Mouse (Mus musculus) lung, embryonic 16.5 days (tissue): Measurements from ENCODE around the gene Dek. TPM values are rescaled to one million over a fixed set of nuclear protein-coding genes. Genes with fewer than 3 reads are reported as not detected.

Experiments used
- ATAC-seq: fragments of 200-750 bp; cut with Nextera tagmentation; 2 replicates; pipeline ENCODE4 v1.8.0; 2017; ENCODE audit warnings: low read depth, mild to moderate bottlenecking, moderate library complexity
- H3K27ac ChIP-seq: fragments of 300-500 bp; sonication (generic); 2 replicates; pipeline ENCODE4 v1.5.1; 2014; ENCODE audit warnings: mild to moderate bottlenecking, control low read depth, low read length
- H3K27me3 ChIP-seq: fragments of 300-500 bp; sonication (generic); 2 replicates; pipeline ENCODE4 v1.6.1; 2014; ENCODE audit warnings: low read depth, low read length, mixed read lengths; ENCODE audit not compliant: control insufficient read depth, insufficient read depth
- H3K36me3 ChIP-seq: fragments of 300-500 bp; sonication (generic); 2 replicates; pipeline ENCODE4 v1.6.1; 2014; ENCODE audit warnings: low read length; ENCODE audit not compliant: control insufficient read depth, insufficient read depth
- H3K4me1 ChIP-seq: fragments of 300-500 bp; sonication (generic); replicated peaks from 2 replicates; pipeline ENCODE4 v1.6.1; 2014; ENCODE audit warnings: low read length, mixed read lengths; ENCODE audit not compliant: control insufficient read depth, insufficient read depth
- H3K4me2 ChIP-seq: fragments of 300-500 bp; sonication (generic); 2 replicates; pipeline ENCODE4 v1.6.1; 2014; ENCODE audit warnings: low read depth, low read length, control low read depth
- H3K4me3 ChIP-seq: fragments of 300-500 bp; sonication (generic); 2 replicates; pipeline ENCODE4 v1.5.1; 2014; ENCODE audit warnings: mild to moderate bottlenecking, low read length, control low read depth
- H3K9ac ChIP-seq: fragments of 300-500 bp; sonication (generic); 2 replicates; pipeline ENCODE4 v1.6.1; 2014; ENCODE audit warnings: low read length, control low read depth
- H3K9me3 ChIP-seq: fragments of 300-500 bp; sonication (generic); 2 replicates; pipeline ENCODE4 v1.6.1; 2016; ENCODE audit warnings: low read length; ENCODE audit not compliant: control insufficient read depth
- WGBS: fragments of 180-500 bp; shearing (Covaris S2); extraction: QIAGEN DNeasy Blood & Tissue Kit; methylation state at CpG from one replicate; pipeline ENCODE4 v1.1.7; 2014; 5-methylcytosine and 5-hydroxymethylcytosine counted together
- polyA plus RNA-seq: library from polyadenylated mRNA; unstranded; fragments of >200 nt; fragmentation: Nextera tagmentation; extraction: Ambion mirVana; gene quantifications from 2 replicates; pipeline ENCODE4 v1.2.1, GENCODE M21; 2015

Gene Dek
- polyA plus RNA-seq, 1 experiment from 2014 or later: 256 TPM

DNA sequence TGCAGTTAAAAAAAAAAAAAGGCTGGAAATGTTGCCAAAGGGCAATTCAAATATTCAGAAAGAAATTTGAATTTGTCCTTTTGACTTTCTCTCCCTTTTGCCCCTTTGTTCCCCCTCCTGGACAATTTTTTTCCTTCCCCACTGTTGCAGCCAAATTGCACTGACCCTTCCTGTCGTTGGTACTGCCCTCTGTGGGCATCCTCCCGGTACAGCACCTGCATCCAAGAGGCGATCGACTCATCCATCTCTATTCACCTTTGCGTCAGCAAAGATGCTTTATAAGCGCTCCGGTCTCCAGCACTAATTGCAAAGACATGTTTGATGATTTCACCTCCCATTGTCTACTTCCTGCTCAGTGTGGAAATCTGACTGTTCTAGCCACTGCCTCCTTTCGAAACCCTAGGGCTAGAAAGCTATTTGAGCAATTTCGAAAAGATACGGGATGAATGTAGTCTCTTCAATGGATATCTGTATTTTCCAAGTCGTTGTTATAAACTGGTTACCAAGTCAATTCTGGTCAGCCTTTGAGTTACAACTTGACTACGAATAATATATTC, 15.4 kb upstream of the Dek start:
- H3K4me1 ChIP-seq: peaks cover 13% of the 10 kb centered on the region; the same call in 1 of the 2 replicates
- no peak overlapping the region for H3K27ac ChIP-seq
- no peak overlapping the region for H3K4me3 ChIP-seq
- no peaks in the 10 kb centered on the region for H3K36me3 ChIP-seq
- WGBS: 43% methylated on average over 12 of the region's 12 CpGs
- no peak for ATAC-seq
- H3K27me3 ChIP-seq: peaks cover 3% of the 10 kb centered on the region; the same call in 1 of the 2 replicates
- H3K4me2 ChIP-seq: no peak overlapping the region
- H3K9ac ChIP-seq: no peak overlapping the region
- H3K9me3 ChIP-seq: no peaks in the 10 kb centered on the region

DNA sequence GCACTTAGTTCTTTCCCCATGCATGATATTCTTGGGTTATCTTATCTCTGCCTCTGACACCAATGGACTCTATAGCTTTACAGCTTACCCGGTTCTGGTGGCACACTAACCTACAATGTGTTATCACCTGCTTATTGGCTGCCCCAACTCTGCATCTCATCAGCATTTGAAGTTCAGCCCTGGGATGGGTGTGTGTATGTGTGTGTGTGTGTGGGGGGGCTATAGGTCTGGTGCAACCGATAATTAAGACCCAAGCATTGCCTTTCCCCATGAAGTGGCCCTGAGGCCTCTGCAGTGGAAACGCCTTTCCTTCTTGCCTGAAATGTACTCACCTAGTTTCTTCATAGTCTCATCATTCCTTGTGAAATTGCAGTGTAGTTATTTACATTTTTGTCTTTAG, 10.0 kb upstream of the Dek start:
- Histone ChIP-seq H3K27ac (no peak overlapping the region), H3K9me3 (no peaks in the 10 kb centered on the region), H3K27me3 (no peaks in the 10 kb centered on the region; the same call in 1 of the 2 replicates), H3K9ac (no peak overlapping the region), H3K36me3 (no peaks in the 10 kb centered on the region), H3K4me2 (no peak overlapping the region), H3K4me3 (no peak overlapping the region), H3K4me1 (peaks cover 5% of the 10 kb centered on the region; the same call in 1 of the 2 replicates)
- 77% methylated on average over 3 of the region's 3 CpGs for WGBS
- ATAC-seq: no peak

DNA sequence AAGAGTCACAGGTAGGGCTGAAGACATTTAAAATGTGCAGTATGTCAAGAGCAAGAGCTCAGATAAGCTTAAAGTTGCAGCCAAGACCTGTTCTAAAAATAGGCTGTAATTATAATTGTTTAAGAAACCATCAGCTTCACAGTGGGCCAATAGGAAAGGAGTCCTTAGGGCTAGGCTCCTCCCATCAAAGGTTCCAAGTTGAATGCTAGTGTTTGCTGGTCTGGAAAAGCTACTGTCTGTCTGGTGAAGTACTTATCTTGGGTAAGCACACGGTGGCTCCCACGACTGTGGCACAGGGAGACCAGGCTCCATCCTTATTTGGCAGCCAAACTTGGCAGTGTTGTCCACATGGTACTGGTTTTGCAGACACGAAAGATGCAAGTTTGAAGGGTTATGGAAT, 6.9 kb upstream of the Dek start:
- Histone ChIP-seq H3K27me3 (no peaks in the 10 kb centered on the region), H3K4me1 (peaks cover 5% of the 10 kb centered on the region; the same call in 1 of the 2 replicates), H3K36me3 (no peaks in the 10 kb centered on the region), H3K27ac (no peak overlapping the region), H3K4me2 (no peak overlapping the region), H3K4me3 (no peak overlapping the region), H3K9me3 (no peaks in the 10 kb centered on the region), H3K9ac (no peak overlapping the region)
- ATAC-seq: peak; percentile 54; the same call in 1 of the 2 replicates
- WGBS: 35% methylated on average over 3 of the region's 3 CpGs

DNA sequence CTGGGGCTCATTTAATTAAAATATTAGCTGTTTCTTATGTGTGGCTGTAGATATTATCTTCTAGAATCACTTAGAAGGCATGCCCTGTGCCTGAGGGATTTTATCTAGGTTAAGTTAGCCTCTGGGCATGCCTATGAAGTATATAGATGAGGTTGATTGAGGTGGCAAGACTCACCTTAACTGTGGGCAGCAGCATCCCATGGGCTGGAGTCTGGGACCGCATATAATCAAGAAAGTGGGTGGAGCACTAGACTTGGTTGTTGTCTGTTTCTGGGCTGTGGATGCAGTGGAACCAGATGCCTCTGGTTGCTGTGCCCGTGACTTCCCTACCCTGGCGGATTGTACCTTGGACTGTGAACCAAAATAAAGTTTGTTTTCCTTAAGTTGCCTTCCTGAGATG, 6.1 kb upstream of the Dek start:
- no peak overlapping the region for H3K4me2 ChIP-seq
- no peak for ATAC-seq
- H3K9ac ChIP-seq: no peak overlapping the region
- H3K9me3 ChIP-seq: no peaks in the 10 kb centered on the region
- peaks cover 7% of the 10 kb centered on the region for H3K4me1 ChIP-seq
- 85% methylated on average over 3 of the region's 3 CpGs for WGBS
- no peaks in the 10 kb centered on the region for H3K27me3 ChIP-seq
- H3K36me3 ChIP-seq: no peaks in the 10 kb centered on the region
- H3K27ac ChIP-seq: no peak overlapping the region
- H3K4me3 ChIP-seq: no peak overlapping the region

DNA sequence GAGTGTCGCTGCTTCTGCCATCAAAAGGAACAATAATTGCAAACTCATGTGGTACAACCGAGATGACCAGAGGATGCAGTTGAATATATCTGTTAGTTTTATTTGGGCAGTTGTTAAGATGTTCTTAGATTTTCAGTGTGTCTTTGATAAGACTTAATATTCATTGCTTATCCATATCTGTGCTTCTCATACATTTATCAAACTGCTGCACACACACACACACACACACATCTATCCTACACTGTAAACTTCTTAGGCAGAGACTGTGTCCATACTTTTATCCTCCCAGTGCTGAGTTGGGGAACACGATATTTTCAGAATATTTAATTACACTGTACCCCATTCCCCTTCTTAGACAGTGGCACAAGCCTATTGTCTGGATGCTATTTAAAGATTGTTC, 5.2 kb upstream of the Dek start:
- Histone ChIP-seq H3K27ac (no peak overlapping the region), H3K4me3 (no peak overlapping the region), H3K9me3 (no peaks in the 10 kb centered on the region), H3K4me1 (peaks cover 9% of the 10 kb centered on the region), H3K27me3 (no peaks in the 10 kb centered on the region), H3K36me3 (no peaks in the 10 kb centered on the region), H3K9ac (no peak overlapping the region), H3K4me2 (no peak overlapping the region)
- 77% methylated on average over 3 of the region's 3 CpGs for WGBS
- no peak for ATAC-seq

DNA sequence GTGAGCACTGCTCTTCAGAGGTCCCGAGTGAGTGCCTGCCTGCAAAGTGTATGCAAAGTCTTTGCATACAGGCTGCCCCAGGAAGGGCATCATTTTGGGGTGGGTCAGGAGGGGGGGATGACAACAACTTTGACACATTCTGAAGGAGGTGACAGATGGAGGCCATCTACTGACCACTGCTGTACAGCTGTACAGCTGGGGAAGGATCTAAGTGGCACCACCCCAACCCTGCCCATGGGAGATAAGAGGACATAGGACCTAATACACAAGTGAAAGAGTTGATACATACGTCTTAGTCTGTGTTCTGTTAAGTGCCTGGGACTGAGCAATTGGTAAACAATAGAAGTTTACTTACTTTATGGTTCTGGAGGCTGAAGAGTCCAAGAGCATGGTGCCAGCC, 3.2 kb upstream of the Dek start:
- no peak overlapping the region for H3K4me3 ChIP-seq
- no peaks in the 10 kb centered on the region for H3K36me3 ChIP-seq
- H3K4me1 ChIP-seq: peaks cover 11% of the 10 kb centered on the region
- H3K9me3 ChIP-seq: no peaks in the 10 kb centered on the region
- H3K9ac ChIP-seq: no peak overlapping the region
- no peak overlapping the region for H3K27ac ChIP-seq
- 40% methylated on average over 2 of the region's 2 CpGs for WGBS
- no peak overlapping the region for H3K4me2 ChIP-seq
- no peak for ATAC-seq
- no peaks in the 10 kb centered on the region for H3K27me3 ChIP-seq

DNA sequence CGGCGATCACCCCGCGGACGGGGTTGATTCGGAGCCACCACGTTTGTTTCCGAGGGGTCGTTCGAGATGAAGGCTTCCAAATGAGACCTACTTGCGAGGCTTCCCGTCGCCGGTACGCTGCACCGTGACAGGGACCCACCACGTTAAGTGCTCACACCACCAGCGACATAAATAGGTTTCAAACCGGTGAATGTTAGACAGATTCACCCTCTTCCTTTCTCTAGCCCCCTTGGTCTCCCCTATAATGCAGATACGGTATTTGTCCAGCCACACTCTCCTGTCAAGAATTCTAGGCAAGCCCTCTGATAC, 533 bp upstream of the Dek start:
- Histone ChIP-seq H3K4me3 (peak overlapping the region; percentile 70), H3K4me1 (peaks cover 18% of the 10 kb centered on the region), H3K9ac (peak overlapping the region; percentile 95), H3K4me2 (peak overlapping the region; percentile 88), H3K27ac (peak overlapping the region; percentile 100), H3K27me3 (no peaks in the 10 kb centered on the region), H3K9me3 (no peaks in the 10 kb centered on the region), H3K36me3 (no peaks in the 10 kb centered on the region)
- 0% methylated on average over 20 of the region's 20 CpGs for WGBS
- ATAC-seq: peak; percentile 5

DNA sequence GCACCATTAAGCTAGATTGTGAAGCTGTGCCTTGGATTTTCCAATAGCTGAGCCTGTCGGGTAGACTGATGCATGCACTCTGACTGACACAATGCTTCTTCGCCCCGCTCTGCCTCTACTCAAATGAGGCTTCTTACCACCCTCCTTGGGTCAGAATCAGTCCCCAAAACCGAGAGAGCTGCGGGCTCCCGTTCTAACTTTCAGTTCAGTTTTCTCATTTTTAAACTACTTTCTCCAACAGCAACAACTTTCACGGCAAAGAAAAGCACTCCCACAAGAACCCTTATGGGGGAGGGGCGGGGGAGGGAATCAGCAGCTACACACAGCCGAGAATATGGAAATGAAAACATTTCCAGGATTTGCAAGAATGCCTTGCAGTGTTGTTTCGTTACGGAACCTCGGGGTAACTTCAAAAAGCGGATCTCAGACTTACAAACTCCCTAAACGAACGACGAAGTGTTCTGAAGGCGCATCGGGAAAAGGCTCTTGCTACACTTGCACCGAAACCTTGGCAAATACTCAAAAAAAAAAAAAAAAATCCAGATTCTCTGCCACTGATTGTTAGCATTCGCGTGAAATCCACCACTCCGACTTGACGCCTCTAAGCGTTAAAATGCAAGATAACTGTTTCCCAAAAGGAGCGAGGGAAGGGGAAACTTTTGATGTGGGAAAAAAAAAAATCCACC, 1.0 kb downstream of the Dek start:
- Histone ChIP-seq H3K4me1 (peaks cover 18% of the 10 kb centered on the region), H3K9me3 (no peaks in the 10 kb centered on the region), H3K4me2 (peak overlapping the region; percentile 88), H3K27ac (peak overlapping the region; percentile 100), H3K27me3 (no peaks in the 10 kb centered on the region), H3K36me3 (peaks cover 5% of the 10 kb centered on the region; the same call in 1 of the 2 replicates), H3K9ac (peak overlapping the region; percentile 95), H3K4me3 (peak overlapping the region; percentile 70)
- under 1% methylated on average over 25 of the region's 25 CpGs for WGBS
- ATAC-seq: no peak

DNA sequence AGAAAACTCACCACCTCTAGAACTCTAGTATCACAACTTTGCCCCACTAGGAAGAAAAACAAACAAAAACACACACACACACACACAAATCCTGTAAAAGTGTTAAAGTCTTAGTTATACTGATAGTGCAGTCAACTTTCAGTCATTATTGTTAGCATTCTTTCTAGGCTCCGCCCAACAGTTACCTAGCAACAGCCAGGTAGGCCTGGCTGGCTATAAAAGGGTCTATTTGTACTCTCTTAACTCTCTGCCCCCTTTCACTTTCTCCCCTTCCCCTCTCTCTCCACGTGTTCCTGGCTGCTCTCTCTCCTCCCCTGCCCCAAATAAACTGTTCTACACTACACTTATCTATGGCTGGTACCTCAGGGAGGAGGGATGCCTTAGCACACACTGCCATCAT, 1.9 kb downstream of the Dek start:
- H3K9ac ChIP-seq: peak overlapping the region; percentile 32
- no peaks in the 10 kb centered on the region for H3K27me3 ChIP-seq
- no peak overlapping the region for H3K27ac ChIP-seq
- H3K9me3 ChIP-seq: no peaks in the 10 kb centered on the region
- WGBS: 19% methylated on average over 2 of the region's 2 CpGs
- peaks cover 8% of the 10 kb centered on the region; the same call in 1 of the 2 replicates for H3K36me3 ChIP-seq
- peaks cover 18% of the 10 kb centered on the region for H3K4me1 ChIP-seq
- H3K4me2 ChIP-seq: peak overlapping the region; percentile 88
- H3K4me3 ChIP-seq: peak overlapping the region; percentile 70
- ATAC-seq: no peak
